Mouse (Mus musculus): ENCODE measurements at regions not wholly inside any gene's neighbourhood (a gene's known extent, or its start where the extent isn't known, plus 50 kb on each side); places are given as distances from the start of the nearest gene placed in this dataset.

DNA sequence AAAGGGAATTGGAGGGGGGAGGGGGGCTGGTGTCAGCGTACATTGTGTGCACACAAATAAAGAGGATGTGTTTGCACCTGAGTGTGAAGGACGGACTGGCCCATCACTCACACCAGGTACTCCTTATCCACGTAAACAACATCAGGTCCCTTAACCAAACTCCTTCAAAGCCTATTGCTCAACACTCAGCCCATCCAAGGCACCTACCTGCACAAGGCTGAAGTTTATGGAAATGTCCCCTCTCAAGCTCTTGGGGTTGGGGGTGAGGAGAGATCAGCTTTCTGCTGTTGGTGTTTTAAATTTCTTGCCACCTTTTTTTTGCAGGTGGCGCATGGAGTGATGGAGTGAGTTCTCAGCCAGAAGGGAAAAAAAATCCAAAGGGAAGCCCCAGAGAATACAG is 270.2 kb upstream of the Zfp637 start:
- no peak for DNase-seq (ENCODE audit: low spot score)

DNA sequence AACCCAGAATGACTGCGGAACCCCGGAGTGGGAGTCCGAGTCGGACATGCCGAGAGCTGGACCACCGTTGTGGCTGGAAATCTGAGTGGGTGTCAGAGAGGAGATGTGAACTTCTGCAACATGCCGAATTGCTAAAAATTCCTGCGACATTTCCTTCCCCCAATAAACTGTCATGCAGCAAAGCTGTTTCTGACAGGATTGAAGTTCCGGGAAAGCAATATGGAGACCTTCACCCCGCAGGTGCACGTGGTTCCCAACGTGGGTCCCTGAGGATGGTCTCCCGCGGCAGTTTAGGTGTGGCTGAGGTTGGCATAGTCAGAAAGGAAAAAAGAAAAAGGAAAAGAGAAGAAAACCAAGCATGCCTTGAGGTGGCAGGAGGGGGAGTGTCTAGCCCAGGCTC is 269.0 kb upstream of the Zfp637 start:
- no peak for DNase-seq (ENCODE audit: low spot score)

DNA sequence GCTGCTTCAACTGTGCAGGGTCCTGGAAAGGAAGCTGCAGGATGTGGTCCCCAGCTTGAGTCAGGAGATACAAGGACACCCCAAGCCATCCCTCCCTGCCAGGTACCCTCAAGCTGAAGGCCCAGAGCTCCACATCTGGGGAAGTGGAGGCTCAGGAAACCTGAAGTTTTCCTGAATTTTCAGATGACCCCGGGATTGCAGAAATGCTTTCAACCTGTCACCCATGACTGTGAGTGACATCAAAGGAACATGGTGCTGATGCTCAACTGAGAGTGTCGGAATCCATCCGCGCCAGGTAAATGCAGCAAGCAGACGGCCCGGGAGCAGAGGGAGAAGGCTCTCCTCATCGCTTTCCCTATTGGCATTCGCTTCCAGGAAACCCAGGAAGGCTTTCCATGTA is 267.6 kb upstream of the Zfp637 start:
- DNase-seq (ENCODE audit: low spot score), result no peak

DNA sequence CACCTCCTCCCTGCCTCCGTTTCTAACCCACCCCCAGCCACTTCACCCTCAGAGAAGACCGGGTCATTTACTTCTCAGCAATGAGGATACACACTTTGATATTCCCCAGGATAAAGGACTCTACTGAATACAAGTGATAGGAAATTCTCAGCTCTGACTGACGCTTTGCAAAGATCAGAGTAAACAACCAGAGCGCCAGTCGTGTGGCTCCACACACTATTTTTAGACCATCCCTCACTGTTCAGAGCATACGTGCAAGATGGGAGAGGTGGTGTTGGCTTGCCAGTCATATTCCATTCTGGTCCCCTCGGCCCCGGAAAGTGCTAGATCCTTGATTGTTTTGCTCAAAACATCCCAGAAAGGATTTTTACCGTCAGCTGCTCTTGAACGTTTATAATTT is 266.8 kb upstream of the Zfp637 start:
- DNase-seq (ENCODE audit: low spot score), result no peak

DNA sequence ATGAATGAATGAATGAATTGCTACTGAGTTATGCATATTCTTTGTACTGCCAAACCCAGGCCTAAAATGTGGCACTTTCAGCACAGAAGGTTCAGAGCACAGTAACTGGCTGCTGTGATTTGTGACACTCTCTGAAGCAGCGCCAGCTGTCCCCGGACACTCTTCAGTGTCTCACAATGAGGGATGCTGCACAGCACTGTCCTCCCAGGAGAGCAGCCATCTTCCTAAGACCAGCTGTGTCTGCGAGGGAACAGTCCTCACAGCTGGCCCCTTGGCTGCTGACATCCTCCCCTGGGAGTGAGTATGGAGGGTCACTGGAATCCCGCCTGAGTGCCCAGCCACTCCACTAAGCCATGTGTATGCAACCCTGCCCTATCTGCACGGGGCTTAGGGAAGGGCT is 265.9 kb upstream of the Zfp637 start:
- no peak for DNase-seq (ENCODE audit: low spot score)

DNA sequence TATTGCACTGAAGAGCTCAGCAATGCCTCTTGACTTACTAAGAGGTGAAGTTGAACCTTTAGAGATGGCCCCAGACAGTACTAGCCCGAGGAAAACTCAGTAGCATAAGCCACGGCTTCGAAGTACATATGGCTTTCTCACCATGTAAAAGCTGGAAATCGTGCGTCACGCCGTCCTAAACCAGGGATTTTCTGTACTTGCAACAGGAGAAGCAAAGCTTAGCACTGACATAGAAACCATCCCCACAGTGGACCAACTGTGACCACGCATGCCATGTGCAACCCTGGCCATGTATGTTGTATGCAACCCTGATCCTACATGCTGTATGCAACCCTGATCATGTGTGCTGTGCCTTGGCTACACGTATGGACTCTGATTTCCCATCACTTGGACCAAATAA is 265.0 kb upstream of the Zfp637 start:
- no peak for DNase-seq (ENCODE audit: low spot score)

DNA sequence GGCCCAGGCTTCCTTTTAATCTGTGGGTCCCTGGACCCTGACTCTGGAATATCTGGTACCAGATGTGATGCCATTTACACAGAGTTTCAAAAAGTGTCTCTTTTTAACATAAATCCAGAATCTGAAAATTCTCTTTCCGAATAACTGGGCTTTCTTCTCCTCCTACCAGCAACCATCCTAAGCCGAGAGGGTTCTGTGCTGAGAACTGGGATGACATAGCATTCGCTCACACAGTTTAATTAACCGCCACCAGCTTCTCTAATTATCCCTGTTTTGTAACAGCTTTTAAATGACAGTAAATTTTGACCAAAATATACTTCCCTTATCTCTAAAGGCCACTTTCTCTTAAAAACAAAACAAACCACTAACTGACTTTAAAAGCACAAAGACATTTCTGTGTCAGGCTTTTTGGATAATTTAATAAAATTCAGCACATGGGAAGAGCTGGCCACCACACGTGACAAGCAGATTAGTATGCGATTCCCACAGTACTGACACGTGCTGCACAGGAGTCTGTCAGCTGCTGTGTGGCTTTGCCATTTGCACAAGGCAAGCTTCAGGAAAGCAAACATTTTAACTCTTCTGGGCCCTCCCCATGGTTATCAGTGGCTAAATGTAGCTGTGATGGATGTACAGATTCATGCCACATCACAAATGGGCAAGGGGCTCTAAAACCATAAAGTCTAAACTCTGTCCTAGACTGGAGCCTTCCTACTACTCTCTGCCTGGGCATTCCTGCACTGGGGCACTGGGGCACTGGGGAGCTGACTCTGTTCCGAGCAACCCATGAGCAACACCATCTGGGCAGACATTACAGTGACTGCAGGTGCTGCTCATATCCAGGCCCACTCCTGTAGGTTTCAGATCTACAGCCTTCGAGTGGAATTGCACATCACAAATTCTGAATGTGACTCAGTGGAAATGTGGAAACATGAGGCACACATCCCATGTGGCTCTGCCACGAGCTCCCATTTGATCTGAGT is 263.1 kb upstream of the Zfp637 start:
- no peak for DNase-seq (ENCODE audit: low spot score)

DNA sequence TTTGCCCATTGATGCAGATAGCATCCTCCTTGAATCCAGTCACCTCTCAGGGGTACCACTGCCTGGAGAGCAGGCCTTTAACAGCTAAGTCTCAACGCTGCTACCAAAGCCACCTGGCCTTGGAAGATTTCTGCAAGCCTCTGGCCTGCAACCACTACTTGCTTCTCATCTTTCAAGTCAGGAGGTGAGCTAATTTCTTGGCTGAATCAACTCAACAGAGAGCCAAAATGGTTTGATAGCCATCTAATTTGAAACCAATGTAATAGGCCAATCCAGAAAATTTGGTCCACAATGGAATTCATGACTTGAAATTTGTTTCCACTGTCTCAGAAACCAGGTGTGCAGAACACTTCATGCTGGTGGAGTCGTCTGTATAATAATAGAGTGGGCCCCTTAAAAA is 260.0 kb upstream of the Zfp637 start:
- DNase-seq (ENCODE audit: low spot score), result no peak

DNA sequence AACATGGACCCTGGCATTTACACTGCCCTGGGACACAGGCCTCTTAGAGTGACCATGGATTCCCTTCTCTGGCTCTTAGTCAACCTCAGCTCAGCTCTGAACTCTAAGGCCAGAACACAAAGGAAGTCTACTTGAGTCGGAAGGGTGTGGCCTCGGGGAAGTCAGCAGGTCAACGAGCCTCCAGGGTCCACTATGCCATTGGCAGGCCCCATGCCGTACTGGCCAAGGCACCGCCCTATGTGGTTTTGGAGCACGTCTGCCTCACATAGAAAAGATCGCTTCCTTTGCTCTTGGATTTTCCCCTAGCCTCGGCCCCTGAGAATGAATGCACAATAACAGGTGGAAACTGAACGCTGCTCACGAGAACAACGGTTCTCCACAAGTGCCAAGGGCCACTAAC is 257.9 kb upstream of the Zfp637 start:
- DNase-seq (ENCODE audit: low spot score), result no peak

DNA sequence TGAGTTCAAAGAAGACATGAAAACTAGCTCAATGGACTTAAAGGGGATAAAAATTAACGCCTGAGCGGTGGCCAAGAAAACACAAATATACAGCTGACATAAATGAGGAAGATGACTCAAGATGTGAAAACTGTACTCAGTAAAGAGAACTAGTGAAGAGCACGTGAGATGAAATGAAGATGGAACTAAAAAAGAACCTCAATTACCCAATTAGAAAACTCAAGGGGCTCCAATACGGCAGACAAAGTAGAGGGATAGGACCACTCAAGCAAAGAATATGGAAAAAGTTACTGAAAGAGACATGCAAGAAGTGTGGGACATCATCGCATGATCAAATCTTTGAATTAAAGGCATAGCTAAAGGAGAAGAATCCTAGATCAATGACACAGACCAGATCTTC is 256.4 kb upstream of the Zfp637 start:
- DNase-seq (ENCODE audit: low spot score), result no peak

DNA sequence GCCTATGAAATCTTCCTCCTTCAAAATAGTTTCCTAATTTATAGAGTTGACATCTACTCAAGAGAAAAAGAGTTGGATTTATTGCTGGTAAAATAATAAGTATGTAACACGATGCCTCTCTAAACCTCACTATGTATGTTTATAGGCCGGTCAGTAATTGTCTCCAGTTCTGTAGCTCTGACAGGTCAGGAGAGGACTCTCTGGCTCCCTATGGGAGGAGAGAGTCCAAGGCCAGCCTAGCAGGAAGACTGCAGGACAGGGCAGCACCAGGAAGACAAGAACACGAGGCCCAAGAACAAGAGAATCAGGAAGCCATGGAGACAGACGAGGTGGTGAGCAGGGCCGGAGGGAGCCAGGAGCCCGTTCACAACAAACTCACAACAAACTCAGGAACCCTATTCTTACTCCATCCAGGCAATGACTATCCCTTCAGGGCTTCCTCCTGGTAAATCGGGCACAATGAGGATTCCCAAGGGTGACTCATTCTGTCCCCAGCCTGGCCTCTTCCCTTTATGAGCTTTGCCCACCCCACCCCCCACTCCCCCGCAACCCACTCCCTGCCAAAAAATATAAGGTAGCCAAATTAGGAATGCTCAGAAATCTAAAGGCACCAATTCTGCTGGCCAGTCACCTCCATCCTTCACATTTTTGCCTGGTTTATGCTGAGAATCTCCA is 244.7 kb upstream of the Zfp637 start:
- DNase-seq (ENCODE audit: low spot score), result no peak

DNA sequence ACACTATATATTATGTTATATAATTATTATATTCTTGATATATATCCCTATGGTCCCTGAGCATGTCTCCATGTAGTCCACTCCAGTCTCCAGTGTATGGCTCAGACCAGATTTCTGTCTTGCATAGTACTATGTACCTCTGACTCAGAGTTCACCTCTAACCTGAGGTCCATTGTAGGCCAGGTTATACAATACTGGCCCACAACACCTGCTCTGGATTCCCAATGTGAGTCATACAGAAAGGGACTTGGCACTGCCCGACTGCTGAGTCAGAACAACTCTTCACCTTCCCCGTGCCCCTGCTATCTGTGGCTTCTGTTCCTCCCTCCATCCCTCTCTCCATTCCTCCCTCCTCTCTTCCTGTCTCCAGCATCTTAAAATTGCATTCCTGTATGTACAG is 236.1 kb upstream of the Zfp637 start:
- DNase-seq (ENCODE audit: low spot score), result no peak

DNA sequence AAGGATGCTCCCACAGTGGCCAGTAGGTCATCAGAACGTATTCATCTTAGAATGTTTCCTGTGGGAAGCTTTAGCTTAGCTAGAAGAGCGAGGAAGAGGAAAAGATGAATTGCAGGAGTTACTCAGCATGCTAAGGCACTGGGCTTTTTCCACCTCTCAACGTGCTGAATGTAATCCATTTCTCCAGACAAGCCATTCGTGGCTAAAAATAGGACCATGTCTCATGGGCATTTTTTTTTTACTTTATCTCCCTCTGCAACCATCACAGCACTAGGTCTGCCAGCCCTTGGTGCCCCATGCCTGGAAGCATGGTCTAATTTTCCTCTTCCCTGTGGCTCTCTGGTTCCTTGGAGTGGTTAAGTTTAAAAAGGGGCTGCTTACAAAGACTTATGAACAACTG is 235.3 kb upstream of the Zfp637 start:
- no peak for DNase-seq (ENCODE audit: low spot score)

DNA sequence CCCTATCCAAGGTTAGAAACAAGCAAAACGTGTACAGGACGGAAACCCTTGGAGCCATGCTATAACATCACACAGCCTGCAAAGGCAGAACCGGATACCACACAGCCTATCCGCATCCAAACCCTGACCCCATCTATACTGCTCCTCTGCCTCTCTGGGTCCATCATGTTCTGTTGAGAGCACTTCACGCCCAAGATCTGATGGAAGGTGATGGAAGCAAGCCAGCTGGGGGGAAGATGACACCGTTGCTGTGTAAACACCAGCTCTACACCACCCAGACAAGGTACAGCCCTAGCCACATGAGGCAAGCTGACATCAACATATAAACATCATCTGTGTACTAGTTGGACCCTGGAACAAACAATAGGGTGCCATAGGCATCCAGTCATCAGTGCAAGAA is 234.8 kb upstream of the Zfp637 start:
- DNase-seq (ENCODE audit: low spot score), result no peak

DNA sequence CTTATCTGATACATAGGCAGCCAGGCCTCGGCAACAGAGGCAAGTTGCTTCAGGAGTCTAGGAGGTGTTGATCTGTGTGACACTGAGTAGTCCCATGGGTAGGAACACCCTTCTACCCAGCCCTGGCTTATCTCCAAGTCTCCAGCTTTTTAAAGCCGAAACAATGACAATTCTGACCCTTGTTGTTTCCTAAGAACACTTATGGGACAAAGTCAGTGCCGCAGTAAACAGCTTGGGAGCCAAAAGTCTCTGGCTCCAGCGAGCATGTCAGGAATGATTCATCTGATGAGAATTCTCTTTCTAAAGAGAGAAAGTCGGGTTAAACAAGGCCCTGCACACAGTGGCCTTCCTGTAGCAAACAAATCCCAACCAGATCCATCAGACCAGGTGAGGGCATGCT is 234.0 kb upstream of the Zfp637 start:
- DNase-seq (ENCODE audit: low spot score), result no peak

DNA sequence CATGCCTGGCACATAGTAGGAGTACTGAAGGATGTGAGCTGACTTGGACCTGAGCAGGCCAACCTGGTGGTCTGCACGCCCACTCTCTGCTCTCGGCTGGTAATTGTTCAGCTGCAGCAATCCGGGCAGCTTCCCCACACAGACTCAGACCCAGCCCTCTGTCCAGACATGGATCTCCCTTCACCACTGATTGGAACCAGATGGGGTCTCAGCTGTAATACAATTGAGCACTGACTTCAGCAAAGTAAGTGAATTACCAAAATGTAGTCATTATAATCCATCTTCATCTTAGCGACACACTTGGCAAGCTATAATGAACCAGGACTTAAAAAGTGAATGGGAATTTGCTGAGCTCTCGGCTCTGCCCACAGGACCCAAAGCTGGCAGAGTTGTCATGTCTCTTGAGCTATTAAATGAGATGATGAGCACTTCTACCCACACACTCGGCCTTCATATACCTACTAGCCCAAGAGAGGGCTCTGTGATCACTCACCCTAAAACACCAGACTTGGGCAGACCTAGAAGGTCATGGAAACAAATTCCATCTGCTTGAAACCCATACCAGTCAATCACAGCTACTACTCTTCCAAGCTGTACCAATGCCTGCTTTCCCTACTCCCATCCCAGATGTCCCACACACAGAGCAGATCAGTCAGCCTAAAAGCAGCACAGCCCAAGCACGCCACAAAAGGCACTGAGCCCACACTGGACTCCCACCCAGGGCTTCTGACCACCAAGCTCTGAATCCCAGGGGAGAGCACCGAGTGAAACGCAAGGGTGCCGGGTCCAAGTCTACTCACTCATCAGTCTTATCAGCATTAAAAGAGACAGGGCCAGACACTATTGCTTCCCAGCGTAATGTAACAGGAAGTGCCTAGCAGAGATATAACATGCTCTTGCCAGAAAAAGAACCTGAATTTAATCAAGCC is 231.2 kb upstream of the Zfp637 start:
- DNase-seq (ENCODE audit: low spot score), result no peak

DNA sequence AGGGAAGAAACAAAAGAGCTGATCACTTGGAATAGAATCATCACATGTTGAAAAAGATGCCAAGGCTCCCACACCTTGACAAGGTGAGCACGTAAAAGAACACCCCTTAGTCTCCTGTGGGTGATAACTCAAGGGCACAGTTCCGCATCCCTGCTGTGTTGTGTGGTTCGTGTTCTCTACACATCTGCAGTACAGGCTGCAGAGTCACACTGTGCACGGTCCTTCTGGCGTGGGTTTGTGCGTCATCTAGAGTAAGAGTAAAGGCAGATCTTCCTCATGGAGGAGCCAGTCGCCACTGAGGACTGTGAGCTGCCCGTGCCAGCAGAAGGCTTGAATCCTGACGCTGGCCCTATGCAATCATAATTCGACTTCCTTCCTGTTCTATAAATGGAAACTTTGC is 229.7 kb upstream of the Zfp637 start:
- DNase-seq (ENCODE audit: low spot score), result no peak

DNA sequence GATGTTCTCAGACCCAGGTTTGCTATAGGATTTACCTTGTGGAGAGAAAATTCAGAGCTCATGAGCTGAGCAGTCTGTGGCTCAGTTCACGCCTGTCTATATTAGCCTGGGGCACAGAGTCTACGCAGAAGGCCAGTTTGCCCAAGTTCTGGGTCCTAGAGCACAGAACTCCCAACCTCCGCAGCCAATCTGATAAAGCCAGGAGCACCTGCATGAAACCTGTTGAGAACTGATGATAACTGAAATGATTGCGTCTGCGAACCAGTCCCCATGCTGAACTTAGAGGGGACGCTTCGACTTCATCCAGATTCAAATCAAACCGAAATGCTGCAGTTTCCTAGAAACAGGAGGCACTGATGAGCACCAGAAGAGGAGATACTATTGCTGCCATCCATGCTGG is 229.0 kb upstream of the Zfp637 start:
- DNase-seq (ENCODE audit: low spot score), result no peak

DNA sequence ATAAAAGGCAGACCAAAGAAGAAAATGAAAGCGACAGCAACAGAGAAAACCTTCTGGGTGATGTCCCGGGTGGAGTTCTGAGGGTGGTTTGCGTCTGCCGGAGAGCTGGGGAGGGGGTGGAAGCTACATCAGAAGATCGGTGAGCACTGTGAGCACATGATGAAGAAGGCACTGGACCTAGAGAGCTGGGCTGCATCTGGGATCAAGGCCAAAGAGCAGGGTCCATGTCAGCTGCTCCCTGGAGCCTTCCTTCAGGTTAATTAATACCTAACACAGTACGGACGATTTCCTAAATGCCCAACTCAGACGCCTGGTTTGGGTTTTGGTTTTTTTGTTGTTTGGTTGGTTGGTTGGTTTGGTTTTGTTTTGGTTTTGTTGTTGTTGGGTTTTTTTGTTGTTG is 228.6 kb upstream of the Zfp637 start:
- no peak for DNase-seq (ENCODE audit: low spot score)

DNA sequence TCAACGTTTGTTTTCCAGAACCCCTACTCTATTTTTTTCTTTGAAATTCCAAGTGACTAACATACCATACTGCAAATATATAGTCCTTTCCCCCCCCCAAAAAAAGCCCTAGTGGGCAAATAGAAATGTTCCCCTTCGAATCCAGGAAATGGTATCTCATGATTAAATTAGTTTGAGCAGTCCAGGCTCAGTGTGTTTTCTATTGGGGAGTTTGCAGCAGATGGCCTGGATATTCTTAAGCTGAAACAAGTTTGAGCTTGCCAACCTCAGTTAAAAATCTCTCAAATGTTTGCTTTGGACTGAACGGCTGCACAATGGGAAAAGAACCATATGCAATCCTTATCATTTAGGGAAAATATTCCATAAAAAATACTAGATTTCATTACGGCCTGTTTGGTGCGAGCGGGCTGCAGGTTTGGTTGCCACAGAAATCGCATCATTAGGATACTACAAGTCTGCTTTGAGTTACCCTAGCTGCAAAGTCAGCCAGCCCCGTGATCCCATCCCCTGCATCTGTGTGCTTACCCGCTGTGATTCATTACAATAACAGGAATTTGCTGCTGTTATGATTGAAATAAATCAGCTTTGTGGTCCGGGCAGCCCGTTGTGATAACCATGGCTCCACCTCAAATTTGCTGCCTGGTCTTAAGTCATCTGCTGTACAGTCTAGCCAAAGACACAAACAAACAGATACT is 227.2 kb upstream of the Zfp637 start:
- DNase-seq (ENCODE audit: low spot score), result no peak

DNA sequence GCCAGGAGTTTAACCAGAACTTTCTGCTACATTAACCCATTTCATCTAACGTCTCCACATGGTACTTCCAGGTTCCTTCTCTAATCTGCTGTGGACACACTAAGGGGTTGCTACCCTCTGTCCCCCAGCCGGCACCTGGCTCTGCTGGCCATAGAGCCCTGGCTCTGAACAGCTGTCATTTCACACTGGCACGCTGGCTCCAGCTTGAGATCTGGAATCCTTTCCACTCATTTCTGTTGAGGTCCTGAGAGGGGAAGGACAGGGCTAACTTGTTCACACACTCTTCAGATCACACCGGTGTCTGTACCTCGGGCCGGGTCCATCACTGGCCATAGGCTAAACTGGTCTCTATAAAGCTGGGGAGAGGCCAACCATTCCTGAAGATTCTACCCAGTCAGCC is 226.6 kb upstream of the Zfp637 start:
- no peak for DNase-seq (ENCODE audit: low spot score)

DNA sequence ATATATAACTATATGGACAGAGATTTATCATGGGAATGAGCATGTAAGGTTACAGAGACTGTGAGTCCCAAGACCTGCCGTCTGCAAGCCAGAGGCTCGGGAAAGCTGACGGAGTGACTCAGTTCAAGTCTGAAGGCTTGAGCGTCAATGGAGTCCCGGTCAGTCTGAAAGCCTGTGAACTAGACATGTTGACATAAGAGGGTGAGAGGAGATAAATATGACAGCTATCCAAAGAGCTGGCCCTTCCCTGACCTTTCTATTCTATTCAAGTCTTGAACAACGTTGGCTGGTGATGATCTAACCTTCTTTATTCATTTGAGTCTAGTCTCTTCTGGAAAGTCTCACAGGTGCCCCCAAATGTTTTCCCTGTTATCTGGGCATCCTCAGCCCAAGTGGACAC is 223.8 kb upstream of the Zfp637 start:
- DNase-seq (ENCODE audit: low spot score), result no peak
